Mouse (Mus musculus): Measurements from ENCODE around the gene Ginm1.

- TF ChIP-seq USF1 (IDR thresholded peaks at IDR 0.05; ENCODE audit: low read depth), result no peak
- no peak for TF ChIP-seq CTCF (IDR thresholded peaks at IDR 0.05; ENCODE audit: control insufficient read depth, insufficient read depth, insufficient read length)
- TF ChIP-seq CEBPB (IDR thresholded peaks at IDR 0.05; ENCODE audit: low read depth), result no peak
- no peak for TF ChIP-seq MYOD1 (IDR thresholded peaks at IDR 0.05; ENCODE audit: control insufficient read depth, insufficient read length, low read depth)
- no peak for TF ChIP-seq MYOG (IDR thresholded peaks at IDR 0.05; ENCODE audit: control insufficient read depth, extremely low read depth, insufficient read length)
Observed at GRCm38 (mm10) chr10:7825281-7825665, 32.6 kb upstream of the Ginm1 start.

All from C2C12 (cell line).